Mouse (Mus musculus) cerebellum, adult 2 months (tissue): ENCODE results near the gene Bad. TPM values are rescaled to one million over a fixed set of nuclear protein-coding genes. Genes with fewer than 3 reads are reported as not detected.
"Not testable (repeated sequence)": the region's sequence is repeated elsewhere in the genome, so short reads cannot be mapped to it uniquely, and the experiment has no call there.

Experiments used
- DNase-seq, 2 experiments: peaks; one replicate each; pipeline ENCODE4 v3.0.0; 2021
- H3K27ac ChIP-seq: fragments of 200-500 bp; 2 replicates; pipeline ENCODE4 v1.5.1; 2012; ENCODE audit warnings: low read length, control low read depth, inconsistent platforms; ENCODE audit not compliant: insufficient read depth
- H3K27me3 ChIP-seq: fragments of 200-500 bp; 2 replicates; pipeline ENCODE4 v1.6.1; 2012; ENCODE audit warnings: inconsistent platforms, mild to moderate bottlenecking, low read length, moderate library complexity; ENCODE audit not compliant: control insufficient read depth, insufficient read depth
- H3K4me1 ChIP-seq: fragments of 200-500 bp; 2 replicates; pipeline ENCODE4 v1.6.1; 2011; ENCODE audit warnings: low read length; ENCODE audit not compliant: control insufficient read depth, insufficient read depth
- H3K4me3 ChIP-seq: fragments of 200-500 bp; replicated peaks from 2 replicates; pipeline ENCODE3; 2011; ENCODE audit warnings: mild to moderate bottlenecking, low read depth, low read length, control low read depth; ENCODE audit not compliant: insufficient read depth
- CTCF ChIP-seq: fragments of 200-500 bp; IDR thresholded peaks from 2 replicates; pipeline ENCODE4 v1.5.1; 2011; ENCODE audit warnings: low read depth, mild to moderate bottlenecking, control low read depth, low read length, moderate library complexity, borderline replicate concordance; ENCODE audit not compliant: insufficient read depth
- POLR2A ChIP-seq: fragments of 200-500 bp; IDR thresholded peaks from 2 replicates; pipeline ENCODE4 v1.6.1; 2011; ENCODE audit warnings: low read length, control low read depth, borderline replicate concordance; ENCODE audit not compliant: insufficient read depth
- WGBS: fragments of 180-500 bp; shearing (Covaris S2); methylation state at CpG from one replicate; pipeline ENCODE4 v1.1.7; 2018; 5-methylcytosine and 5-hydroxymethylcytosine counted together
- polyA plus RNA-seq: library from polyadenylated mRNA; depleted of rRNA; stranded (reverse); fragments of >200 nt; gene quantifications from 2 replicates; pipeline ENCODE4 v1.2.3, GENCODE M21; 2012

The Bad gene
- polyA plus RNA-seq, 1 experiment = 71.6 TPM

- Histone ChIP-seq H3K4me1 (peaks cover 12% of the 10 kb centered on the region), H3K4me3 (no peak overlapping the region), H3K27me3 (no peaks in the 10 kb centered on the region), H3K27ac (no peak overlapping the region)
- TF ChIP-seq POLR2A (no peak), CTCF (no peak)
- peak; percentile 11 to 16 for DNase-seq
- WGBS = 90% methylated on average over 6 of the region's 6 CpGs
Measured at GRCm38 (mm10) chr19:6990712-6991111, 49.1 kb downstream of the Bad start.

GRCm38 (mm10) chr19:6991166-6991565 is 49.5 kb downstream of the Bad start:
- not testable (repeated sequence) for H3K27ac ChIP-seq, DNase-seq, H3K27me3 ChIP-seq, H3K4me3 ChIP-seq
- peaks cover 10% of the 10 kb centered on the region for H3K4me1 ChIP-seq
- WGBS = 93% methylated on average over 6 of the region's 6 CpGs

GRCm38 (mm10) chr19:6992011-6992858 is 50.6 kb downstream of the Bad start, which contains the start of gene Dnajc4:
Gene Dnajc4, minus strand, starts transcription at chr19:6992572.
- under 1% methylated on average over 37 of the region's 37 CpGs for WGBS
- Histone ChIP-seq H3K27me3 (no peaks in the 10 kb centered on the region), H3K27ac (peak within 1 kb of the TSS; percentile 17; the same call in 1 of the 2 replicates), H3K4me1 (peaks cover 12% of the 10 kb centered on the region), H3K4me3 (peak within 1 kb of the TSS; percentile 94)
- peak; percentile 94 to 96 for DNase-seq
- TF ChIP-seq CTCF (no peak), POLR2A (peak; percentile 28; the same call in 1 of the 2 replicates)

- TF ChIP-seq POLR2A = no peak
- TF ChIP-seq CTCF = no peak
- DNase-seq = no peak
- WGBS = 57% methylated on average over 14 of the region's 14 CpGs
- Histone ChIP-seq H3K27me3 (no peaks in the 10 kb centered on the region), H3K27ac (peak overlapping the region; percentile 14; the same call in 1 of the 2 replicates), H3K4me1 (peaks cover 12% of the 10 kb centered on the region), H3K4me3 (peak overlapping the region; percentile 94)
Measured at GRCm38 (mm10) chr19:6993011-6993770, 51.5 kb downstream of the Bad start.

GRCm38 (mm10) chr19:6994002-6994401 is 52.3 kb downstream of the Bad start:
- DNase-seq = no peak
- no peak for TF ChIP-seq POLR2A
- no peak for TF ChIP-seq CTCF
- 84% methylated on average over 8 of the region's 8 CpGs for WGBS
- H3K27ac ChIP-seq = no peak overlapping the region
- no peaks in the 10 kb centered on the region for H3K27me3 ChIP-seq
- peaks cover 12% of the 10 kb centered on the region for H3K4me1 ChIP-seq
- no peak overlapping the region for H3K4me3 ChIP-seq

- no peak for DNase-seq
- Histone ChIP-seq H3K27me3 (no peaks in the 10 kb centered on the region), H3K27ac (no peak overlapping the region), H3K4me3 (peak overlapping the region; percentile 72), H3K4me1 (peaks cover 12% of the 10 kb centered on the region)
- TF ChIP-seq CTCF (no peak), POLR2A (no peak)
- WGBS = 79% methylated on average over 8 of the region's 8 CpGs
Measured at GRCm38 (mm10) chr19:6994489-6994888, 52.8 kb downstream of the Bad start.

GRCm38 (mm10) chr19:6995255-6995991 is 53.8 kb downstream of the Bad start:
- DNase-seq = peak; percentile 68
- TF ChIP-seq POLR2A = no peak
- TF ChIP-seq CTCF = no peak
- no peaks in the 10 kb centered on the region for H3K27me3 ChIP-seq
- H3K4me3 ChIP-seq = peak overlapping the region; percentile 72
- WGBS = 13% methylated on average over 21 of the region's 21 CpGs
- peaks cover 12% of the 10 kb centered on the region for H3K4me1 ChIP-seq
- peak overlapping the region; percentile 41 for H3K27ac ChIP-seq

- Histone ChIP-seq H3K4me3 (peak within 1 kb of the TSS; percentile 72), H3K27me3 (no peaks in the 10 kb centered on the region), H3K27ac (peak within 1 kb of the TSS; percentile 41), H3K4me1 (peaks cover 12% of the 10 kb centered on the region)
- TF ChIP-seq POLR2A (peak; percentile 87), CTCF (no peak)
- DNase-seq = peak; percentile 89 to 92
- WGBS = 1% methylated on average over 24 of the region's 24 CpGs
Measured at GRCm38 (mm10) chr19:6996006-6996405, 54.3 kb downstream of the Bad start, which contains the start of the genes Nudt22 and Trpt1. Gene Nudt22, minus strand, starts transcription at chr19:6996117. Gene Trpt1, plus strand, starts transcription at chr19:6996131.
